Mouse (Mus musculus): ENCODE measurements around the gene Arl3. TPM values are rescaled to one million over a fixed set of nuclear protein-coding genes. Genes with fewer than 3 reads are reported as not detected.
A peak's percentile ranks its signal among the peaks of the same experiment; 100 is the strongest.
"Not testable (repeated sequence)": the region's sequence is repeated elsewhere in the genome, so short reads cannot be mapped to it uniquely, and the experiment has no call there.

The Arl3 gene
- total and polyA plus RNA-seq, 2 experiments from 2014 or later, result 37.2 to 80.6 TPM

GRCm38 (mm10) chr19:46587823-46588508 lies 15.0 kb upstream of the Arl3 start:
- WGBS, result 58% methylated on average over 13 of the region's 13 CpGs
- ATAC-seq (ENCODE audit: insufficient read depth, low read depth), result peak; percentile 81
- Histone ChIP-seq H3K9ac (replicated peaks; ENCODE audit: low read depth, low read length) (no peak overlapping the region), H3K4me1 (ENCODE audit: control insufficient read depth, insufficient read depth) (no peaks in the 10 kb centered on the region), H3K4me3 (ENCODE audit: low read depth, low read length) (no peak overlapping the region), H3K27me3 (ENCODE audit: control insufficient read depth, insufficient read depth, low read length) (no peaks in the 10 kb centered on the region), H3K4me2 (ENCODE audit: low read depth, low read length) (no peak overlapping the region), H3K27ac (ENCODE audit: low read depth) (no peak overlapping the region), H3K36me3 (replicated peaks; ENCODE audit: control insufficient read depth, insufficient read depth, low read length) (peaks cover 21% of the 10 kb centered on the region), H3K9me3 (replicated peaks; ENCODE audit: control insufficient read depth, low read length) (no peaks in the 10 kb centered on the region)
- DNase-seq (ENCODE audit: low spot score), result peak; percentile 71
- TF ChIP-seq EP300 (IDR thresholded peaks at IDR 0.05; ENCODE audit: low read depth) (no peak), CTCF (IDR thresholded peaks at IDR 0.05; ENCODE audit: low read depth) (peak; percentile 99)

GRCm38 (mm10) chr19:46575196-46575595 lies 2.2 kb upstream of the Arl3 start:
- Histone ChIP-seq H3K4me3 (ENCODE audit: low read depth, low read length) (no peak overlapping the region), H3K36me3 (replicated peaks; ENCODE audit: control insufficient read depth, insufficient read depth, low read length) (no peaks in the 10 kb centered on the region), H3K9ac (replicated peaks; ENCODE audit: low read depth, low read length) (no peak overlapping the region), H3K4me2 (ENCODE audit: low read depth, low read length) (no peak overlapping the region), H3K4me1 (ENCODE audit: control insufficient read depth, insufficient read depth) (peaks cover 5% of the 10 kb centered on the region), H3K27ac (ENCODE audit: low read depth) (no peak overlapping the region), H3K27me3 (ENCODE audit: control insufficient read depth, insufficient read depth, low read length) (no peaks in the 10 kb centered on the region), H3K9me3 (replicated peaks; ENCODE audit: control insufficient read depth, low read length) (no peaks in the 10 kb centered on the region)
- no peak for TF ChIP-seq CTCF (IDR thresholded peaks at IDR 0.05; ENCODE audit: low read depth)
- no peak for TF ChIP-seq EP300 (IDR thresholded peaks at IDR 0.05; ENCODE audit: low read depth)
- DNase-seq (ENCODE audit: low spot score) (no peak), ATAC-seq (ENCODE audit: insufficient read depth, low read depth) (no peak)
- 65% methylated on average over 4 of the region's 4 CpGs for WGBS

- Histone ChIP-seq H3K36me3 (replicated peaks; ENCODE audit: control insufficient read depth, insufficient read depth, low read length) (no peaks in the 10 kb centered on the region), H3K4me2 (ENCODE audit: low read depth, low read length) (peak overlapping the region; percentile 78), H3K27ac (ENCODE audit: low read depth) (peak overlapping the region; percentile 81; the same call in 1 of the 2 replicates), H3K9me3 (replicated peaks; ENCODE audit: control insufficient read depth, low read length) (no peaks in the 10 kb centered on the region), H3K4me1 (ENCODE audit: control insufficient read depth, insufficient read depth) (peaks cover 5% of the 10 kb centered on the region), H3K27me3 (ENCODE audit: control insufficient read depth, insufficient read depth, low read length) (no peaks in the 10 kb centered on the region), H3K9ac (replicated peaks; ENCODE audit: low read depth, low read length) (peak overlapping the region; percentile 61; the same call in 1 of the 2 replicates), H3K4me3 (ENCODE audit: low read depth, low read length) (peak overlapping the region; percentile 81)
- WGBS, result 43% methylated on average over 6 of the region's 6 CpGs
- TF ChIP-seq EP300 (IDR thresholded peaks at IDR 0.05; ENCODE audit: low read depth), result no peak
- TF ChIP-seq CTCF (IDR thresholded peaks at IDR 0.05; ENCODE audit: low read depth), result no peak
- no peak for DNase-seq (ENCODE audit: low spot score)
- no peak for ATAC-seq (ENCODE audit: insufficient read depth, low read depth)
Observed at GRCm38 (mm10) chr19:46573990-46574389, 992 bp upstream of the Arl3 start.

- peak; percentile 8; the same call in 1 of the 2 replicates for ATAC-seq (ENCODE audit: insufficient read depth, low read depth)
- Histone ChIP-seq H3K27ac (ENCODE audit: low read depth) (peak overlapping the region; percentile 65), H3K9me3 (replicated peaks; ENCODE audit: control insufficient read depth, low read length) (no peaks in the 10 kb centered on the region), H3K36me3 (replicated peaks; ENCODE audit: control insufficient read depth, insufficient read depth, low read length) (no peaks in the 10 kb centered on the region), H3K4me1 (ENCODE audit: control insufficient read depth, insufficient read depth) (peaks cover 5% of the 10 kb centered on the region), H3K9ac (replicated peaks; ENCODE audit: low read depth, low read length) (peak overlapping the region; percentile 59), H3K27me3 (ENCODE audit: control insufficient read depth, insufficient read depth, low read length) (no peaks in the 10 kb centered on the region), H3K4me3 (ENCODE audit: low read depth, low read length) (peak overlapping the region; percentile 81), H3K4me2 (ENCODE audit: low read depth, low read length) (peak overlapping the region; percentile 78)
- no peak; the same call in 1 of the 2 replicates for TF ChIP-seq EP300 (IDR thresholded peaks at IDR 0.05; ENCODE audit: low read depth)
- no peak for TF ChIP-seq CTCF (IDR thresholded peaks at IDR 0.05; ENCODE audit: low read depth)
- DNase-seq (ENCODE audit: low spot score), result peak; percentile 27
- under 1% methylated on average over 16 of the region's 17 CpGs for WGBS
Observed at GRCm38 (mm10) chr19:46572548-46572947, 450 bp downstream of the Arl3 start.

GRCm38 (mm10) chr19:46571878-46572244 lies 1.1 kb downstream of the Arl3 start:
- H3K4me2 ChIP-seq (ENCODE audit: low read depth, low read length), result peak overlapping the region; percentile 78
- DNase-seq (ENCODE audit: low spot score) (no peak), ATAC-seq (ENCODE audit: insufficient read depth, low read depth) (no peak)
- no peak for TF ChIP-seq EP300 (IDR thresholded peaks at IDR 0.05; ENCODE audit: low read depth)
- no peak for TF ChIP-seq CTCF (IDR thresholded peaks at IDR 0.05; ENCODE audit: low read depth)
- no peaks in the 10 kb centered on the region for H3K27me3 ChIP-seq (ENCODE audit: control insufficient read depth, insufficient read depth, low read length)
- H3K27ac ChIP-seq (ENCODE audit: low read depth), result no peak overlapping the region; the same call in 1 of the 2 replicates
- H3K4me3 ChIP-seq (ENCODE audit: low read depth, low read length), result peak overlapping the region; percentile 81
- H3K9me3 ChIP-seq (replicated peaks; ENCODE audit: control insufficient read depth, low read length), result no peaks in the 10 kb centered on the region
- 0 out of 2 replicates have a peak overlapping the region, but pooled peaks have one; percentile 59 for H3K9ac ChIP-seq (replicated peaks; ENCODE audit: low read depth, low read length)
- no peaks in the 10 kb centered on the region for H3K36me3 ChIP-seq (replicated peaks; ENCODE audit: control insufficient read depth, insufficient read depth, low read length)
- WGBS, result 38% methylated on average over 10 of the region's 10 CpGs
- peaks cover 5% of the 10 kb centered on the region for H3K4me1 ChIP-seq (ENCODE audit: control insufficient read depth, insufficient read depth)

GRCm38 (mm10) chr19:46571211-46571877 lies 1.7 kb downstream of the Arl3 start:
- not testable (repeated sequence) for DNase-seq (ENCODE audit: low spot score); H3K9me3 ChIP-seq (replicated peaks; ENCODE audit: control insufficient read depth, low read length); H3K27ac ChIP-seq (ENCODE audit: low read depth); H3K4me1 ChIP-seq (ENCODE audit: control insufficient read depth, insufficient read depth); H3K36me3 ChIP-seq (replicated peaks; ENCODE audit: control insufficient read depth, insufficient read depth, low read length); H3K4me2 ChIP-seq (ENCODE audit: low read depth, low read length); ATAC-seq (ENCODE audit: insufficient read depth, low read depth); H3K9ac ChIP-seq (replicated peaks; ENCODE audit: low read depth, low read length); H3K4me3 ChIP-seq (ENCODE audit: low read depth, low read length); H3K27me3 ChIP-seq (ENCODE audit: control insufficient read depth, insufficient read depth, low read length)
- 90% methylated on average over 3 of the region's 3 CpGs for WGBS

Data from heart, postnatal 0 days (tissue).